Mouse (Mus musculus) thymus, postnatal 14 days (tissue): ENCODE data around the gene Slc4a4.
A peak's percentile ranks its signal among the peaks of the same experiment; 100 is the strongest.

ENCODE experiments used
- DNase-seq: peaks from one replicate; pipeline ENCODE4 v3.0.0; 2021

Slc4a4 gene

GRCm38 (mm10) chr5:88917221-88917620 lies 30.6 kb downstream of the Slc4a4 start:
- no peak for DNase-seq

- no peak for DNase-seq
These were observed 31.0 kb downstream of the Slc4a4 start for GRCm38 (mm10) chr5:88917630-88918029.

- DNase-seq, result no peak
These were observed 31.9 kb downstream of the Slc4a4 start for GRCm38 (mm10) chr5:88918538-88918937.

GRCm38 (mm10) chr5:88925576-88925975 lies 39.0 kb downstream of the Slc4a4 start:
- no peak for DNase-seq

- DNase-seq, result peak; percentile 19
These were observed 41.7 kb downstream of the Slc4a4 start for GRCm38 (mm10) chr5:88928201-88928916.

- no peak for DNase-seq
These were observed 42.9 kb downstream of the Slc4a4 start for GRCm38 (mm10) chr5:88929392-88930094.

- no peak for DNase-seq
These were observed 43.5 kb downstream of the Slc4a4 start for GRCm38 (mm10) chr5:88930129-88930528.

GRCm38 (mm10) chr5:88930611-88931010 lies 44.0 kb downstream of the Slc4a4 start:
- no peak for DNase-seq

- no peak for DNase-seq
These were observed 44.6 kb downstream of the Slc4a4 start for GRCm38 (mm10) chr5:88931176-88931575.

- no peak for DNase-seq
These were observed 46.8 kb downstream of the Slc4a4 start for GRCm38 (mm10) chr5:88933454-88933853.

- DNase-seq, result no peak
These were observed 47.3 kb downstream of the Slc4a4 start for GRCm38 (mm10) chr5:88933946-88934345.

- DNase-seq, result no peak
These were observed 51.6 kb downstream of the Slc4a4 start for GRCm38 (mm10) chr5:88938208-88938607.

GRCm38 (mm10) chr5:88939151-88939550 lies 52.5 kb downstream of the Slc4a4 start:
- DNase-seq, result no peak

- DNase-seq, result no peak
These were observed 53.2 kb downstream of the Slc4a4 start for GRCm38 (mm10) chr5:88939782-88940181.

GRCm38 (mm10) chr5:88941905-88942304 lies 55.3 kb downstream of the Slc4a4 start:
- DNase-seq, result no peak

GRCm38 (mm10) chr5:88945661-88946339 lies 59.2 kb downstream of the Slc4a4 start:
- DNase-seq, result no peak

- no peak for DNase-seq
These were observed 63.7 kb downstream of the Slc4a4 start for GRCm38 (mm10) chr5:88950337-88950736.

GRCm38 (mm10) chr5:88952757-88953577 lies 66.3 kb downstream of the Slc4a4 start:
- peak; percentile 8 for DNase-seq

- no peak for DNase-seq
These were observed 71.1 kb downstream of the Slc4a4 start for GRCm38 (mm10) chr5:88957735-88958134.

GRCm38 (mm10) chr5:88958966-88959365 lies 72.3 kb downstream of the Slc4a4 start:
- no peak for DNase-seq

- no peak for DNase-seq
These were observed 72.8 kb downstream of the Slc4a4 start for GRCm38 (mm10) chr5:88959412-88959811.

- DNase-seq, result no peak
These were observed 73.9 kb downstream of the Slc4a4 start for GRCm38 (mm10) chr5:88960342-88961105.
